Mouse (Mus musculus): ENCODE results near the gene Zwilch. TPM values are rescaled to one million over a fixed set of nuclear protein-coding genes. Genes with fewer than 3 reads are reported as not detected.
A peak's percentile ranks its signal among the peaks of the same experiment; 100 is the strongest.
"Not testable (repeated sequence)": the region's sequence is repeated elsewhere in the genome, so short reads cannot be mapped to it uniquely, and the experiment has no call there.

Zwilch gene
- polyA plus RNA-seq, 1 experiment from 2014 or later: 27.0 TPM

DNA sequence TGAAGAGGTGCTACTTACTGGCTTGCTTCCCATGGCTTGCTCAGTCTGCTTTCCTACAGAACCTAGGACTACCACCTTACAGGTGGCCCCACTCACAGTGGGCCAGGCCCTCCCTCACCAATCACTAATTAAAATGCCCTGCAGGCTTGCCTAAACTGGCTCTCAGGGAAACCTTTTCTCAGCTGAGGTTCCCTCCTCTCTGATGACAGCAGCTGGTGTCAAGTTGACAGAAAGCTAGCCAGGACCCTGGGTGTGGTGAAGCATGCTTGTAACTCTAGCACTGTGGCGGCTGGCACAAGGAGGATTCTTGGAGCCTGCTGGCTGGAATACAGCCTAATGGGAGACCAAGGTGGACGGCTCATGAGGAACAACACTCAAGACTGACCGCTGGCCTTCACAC, 47.6 kb downstream of the Zwilch start:
- 66% methylated on average over 3 of the region's 3 CpGs for WGBS
- DNase-seq (ENCODE audit: low spot score): no peak

DNA sequence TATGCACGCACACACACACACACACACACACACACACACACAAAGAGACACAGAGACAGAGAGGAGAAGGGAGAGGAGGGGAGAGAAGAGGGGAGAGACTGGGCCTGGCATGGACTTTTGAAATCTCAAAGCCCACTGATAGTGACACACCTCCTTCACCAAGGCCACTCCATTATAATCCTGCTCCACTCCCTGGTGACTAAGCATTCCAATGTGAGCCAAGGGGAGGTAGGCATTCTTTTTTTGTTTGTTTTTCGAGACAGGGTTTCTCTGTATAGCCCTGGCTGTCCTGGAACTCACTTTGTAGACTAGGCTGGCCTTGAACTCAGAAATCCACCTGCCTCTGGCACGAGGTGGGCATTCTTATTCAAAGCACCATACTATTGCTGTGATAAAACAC, 48.1 kb downstream of the Zwilch start:
- H3K36me3 ChIP-seq (ENCODE audit: control insufficient read depth, insufficient read depth, low read length); H3K9me3 ChIP-seq (ENCODE audit: control insufficient read depth, low read length); ATAC-seq (ENCODE audit: low FRiP score); DNase-seq (ENCODE audit: low spot score); H3K27me3 ChIP-seq (ENCODE audit: control insufficient read depth, insufficient read depth, low read length); H3K4me2 ChIP-seq (replicated peaks; ENCODE audit: low read depth, low read length); H3K9ac ChIP-seq (ENCODE audit: low read depth, low read length); H3K27ac ChIP-seq (ENCODE audit: low read depth, low read length); H3K4me3 ChIP-seq (ENCODE audit: low read depth, low read length); H3K4me1 ChIP-seq (replicated peaks; ENCODE audit: control insufficient read depth, insufficient read depth, low read length): not testable (repeated sequence)
- WGBS: 73% methylated on average over 3 of the region's 3 CpGs

More for the DNA sequence above, 47.6 kb downstream of the Zwilch start:
- H3K9me3 ChIP-seq (ENCODE audit: control insufficient read depth, low read length): no peaks in the 10 kb centered on the region
- H3K36me3 ChIP-seq (ENCODE audit: control insufficient read depth, insufficient read depth, low read length): no peaks in the 10 kb centered on the region
- H3K9ac ChIP-seq (ENCODE audit: low read depth, low read length): no peak overlapping the region
- H3K4me3 ChIP-seq (ENCODE audit: low read depth, low read length): no peak overlapping the region
- no peaks in the 10 kb centered on the region for H3K4me1 ChIP-seq (replicated peaks; ENCODE audit: control insufficient read depth, insufficient read depth, low read length)
- H3K4me2 ChIP-seq (replicated peaks; ENCODE audit: low read depth, low read length): no peak overlapping the region
- no peak overlapping the region for H3K27ac ChIP-seq (ENCODE audit: low read depth, low read length)
- no peaks in the 10 kb centered on the region for H3K27me3 ChIP-seq (ENCODE audit: control insufficient read depth, insufficient read depth, low read length)
- no peak for ATAC-seq (ENCODE audit: low FRiP score)

DNA sequence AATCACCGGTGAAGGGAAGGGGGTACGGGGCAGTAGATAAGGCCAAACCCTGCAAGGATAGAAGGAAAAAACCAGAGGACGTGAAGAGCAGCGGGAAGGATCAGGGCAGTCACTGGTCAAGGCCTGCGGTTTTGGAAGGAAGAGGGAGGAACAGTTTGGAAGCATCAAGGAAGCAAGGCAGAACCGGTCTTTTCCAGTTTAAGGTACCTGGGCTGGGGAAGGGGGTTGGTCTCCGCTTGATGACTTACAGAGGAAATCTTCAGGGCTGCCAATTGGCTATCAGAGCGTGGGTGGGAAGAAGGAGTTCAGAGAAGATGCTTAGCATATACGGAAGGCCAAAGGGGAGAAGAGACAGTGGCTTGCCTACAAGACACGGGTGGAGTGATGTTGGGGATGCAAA, 50.3 kb downstream of the Zwilch start:
- no peak for DNase-seq (ENCODE audit: low spot score)
- Histone ChIP-seq H3K9ac (ENCODE audit: low read depth, low read length) (no peak overlapping the region), H3K4me3 (ENCODE audit: low read depth, low read length) (no peak overlapping the region), H3K36me3 (ENCODE audit: control insufficient read depth, insufficient read depth, low read length) (no peaks in the 10 kb centered on the region), H3K4me2 (replicated peaks; ENCODE audit: low read depth, low read length) (no peak overlapping the region), H3K4me1 (replicated peaks; ENCODE audit: control insufficient read depth, insufficient read depth, low read length) (no peaks in the 10 kb centered on the region), H3K27me3 (ENCODE audit: control insufficient read depth, insufficient read depth, low read length) (no peaks in the 10 kb centered on the region), H3K27ac (ENCODE audit: low read depth, low read length) (no peak overlapping the region), H3K9me3 (ENCODE audit: control insufficient read depth, low read length) (no peaks in the 10 kb centered on the region)
- 91% methylated on average over 10 of the region's 10 CpGs for WGBS
- no peak for ATAC-seq (ENCODE audit: low FRiP score)

DNA sequence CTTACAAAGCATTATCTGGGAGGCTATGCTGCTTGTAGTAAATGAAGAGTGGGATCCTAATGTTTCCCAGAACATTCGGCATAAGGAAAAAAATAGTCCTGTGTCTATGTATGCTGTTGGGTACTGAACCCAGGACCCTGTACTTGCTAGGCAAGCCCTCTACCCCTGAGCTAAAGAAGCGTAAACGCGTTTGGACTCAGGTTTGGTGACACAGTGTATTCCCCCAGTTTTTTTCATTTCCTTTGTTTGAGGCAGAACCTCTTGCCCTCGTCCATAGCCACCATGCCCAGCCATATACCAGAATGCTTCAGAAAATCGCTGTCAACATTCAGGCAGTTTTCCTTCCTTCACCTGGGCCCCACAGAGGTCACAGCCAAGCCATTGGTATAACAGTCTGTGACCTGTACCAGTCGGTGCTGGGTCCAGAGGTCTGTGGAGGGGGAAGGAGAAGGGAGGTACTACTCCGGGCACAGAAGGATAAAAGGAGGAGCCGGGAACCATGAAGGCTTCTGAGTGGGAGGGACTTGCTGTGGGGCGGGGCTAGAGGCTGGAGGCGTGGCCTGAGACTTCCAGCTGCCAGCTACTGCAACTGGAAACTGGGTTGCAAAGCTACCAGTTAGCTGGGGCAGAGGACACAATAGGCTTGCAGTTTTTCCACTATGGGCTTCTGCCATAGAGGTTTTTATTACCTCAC, 52.2 kb downstream of the Zwilch start:
- Histone ChIP-seq H3K9ac (ENCODE audit: low read depth, low read length) (no peak overlapping the region), H3K4me2 (replicated peaks; ENCODE audit: low read depth, low read length) (no peak overlapping the region), H3K4me3 (ENCODE audit: low read depth, low read length) (no peak overlapping the region), H3K9me3 (ENCODE audit: control insufficient read depth, low read length) (no peaks in the 10 kb centered on the region), H3K4me1 (replicated peaks; ENCODE audit: control insufficient read depth, insufficient read depth, low read length) (no peaks in the 10 kb centered on the region), H3K27ac (ENCODE audit: low read depth, low read length) (no peak overlapping the region), H3K36me3 (ENCODE audit: control insufficient read depth, insufficient read depth, low read length) (no peaks in the 10 kb centered on the region), H3K27me3 (ENCODE audit: control insufficient read depth, insufficient read depth, low read length) (no peaks in the 10 kb centered on the region)
- ATAC-seq (ENCODE audit: low FRiP score): no peak
- 41% methylated on average over 11 of the region's 11 CpGs for WGBS
- DNase-seq (ENCODE audit: low spot score): peak; percentile 42

DNA sequence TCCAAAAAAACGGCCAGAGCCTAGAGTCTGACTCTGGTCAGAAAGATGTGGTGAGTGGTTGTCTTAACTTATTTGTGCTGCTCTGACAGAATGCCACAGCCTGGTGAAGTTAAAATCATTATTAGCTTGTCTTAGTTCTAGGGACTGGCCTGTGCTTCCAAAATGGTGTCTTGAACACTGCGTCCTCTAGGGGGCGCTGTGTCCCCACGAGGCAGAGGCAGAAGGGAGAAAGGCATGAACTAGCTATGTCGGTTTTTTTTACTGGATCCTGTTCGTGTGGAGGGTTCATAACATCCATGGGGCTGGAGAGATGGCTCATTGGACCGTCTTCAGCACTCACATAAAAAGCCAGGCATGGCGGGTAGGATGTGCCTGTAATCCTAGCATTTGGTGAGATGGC, 53.0 kb downstream of the Zwilch start:
- H3K4me3 ChIP-seq (ENCODE audit: low read depth, low read length): no peak overlapping the region
- no peak for ATAC-seq (ENCODE audit: low FRiP score)
- H3K4me1 ChIP-seq (replicated peaks; ENCODE audit: control insufficient read depth, insufficient read depth, low read length): no peaks in the 10 kb centered on the region
- DNase-seq (ENCODE audit: low spot score): peak; percentile 72
- no peaks in the 10 kb centered on the region for H3K9me3 ChIP-seq (ENCODE audit: control insufficient read depth, low read length)
- H3K27me3 ChIP-seq (ENCODE audit: control insufficient read depth, insufficient read depth, low read length): no peaks in the 10 kb centered on the region
- 28% methylated on average over 8 of the region's 8 CpGs for whole genome bisulfite sequencing
- no peaks in the 10 kb centered on the region for H3K36me3 ChIP-seq (ENCODE audit: control insufficient read depth, insufficient read depth, low read length)
- H3K27ac ChIP-seq (ENCODE audit: low read depth, low read length): no peak overlapping the region
- H3K9ac ChIP-seq (ENCODE audit: low read depth, low read length): no peak overlapping the region
- H3K4me2 ChIP-seq (replicated peaks; ENCODE audit: low read depth, low read length): no peak overlapping the region

DNA sequence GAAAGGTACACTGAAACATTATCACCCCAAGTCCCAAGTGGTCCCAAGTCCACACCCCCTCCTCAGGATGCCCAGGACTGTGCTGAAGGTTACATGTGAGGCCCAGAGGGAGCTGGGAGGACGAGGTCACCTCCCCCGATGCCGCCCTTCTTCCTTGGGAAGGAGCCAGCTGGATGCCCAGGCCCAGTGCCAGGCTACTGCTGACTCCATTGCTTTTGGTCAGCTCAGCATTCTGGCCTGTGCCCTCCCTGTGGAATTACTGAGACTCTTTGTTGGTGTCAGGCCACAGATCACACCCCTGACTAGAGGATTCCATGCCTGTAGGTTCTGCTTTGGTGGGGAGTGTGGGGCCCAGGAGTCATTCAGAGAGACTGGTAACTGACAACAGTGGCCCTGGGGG, 56.0 kb downstream of the Zwilch start, which contains the start of gene Lctl:
Lctl (plus strand) TSS at position 272 of the 400 bp plus-strand sequence.
- Histone ChIP-seq H3K9ac (ENCODE audit: low read depth, low read length) (no peak within 1 kb of the TSS), H3K27ac (ENCODE audit: low read depth, low read length) (no peak within 1 kb of the TSS), H3K4me1 (replicated peaks; ENCODE audit: control insufficient read depth, insufficient read depth, low read length) (no peaks in the 10 kb centered on the region), H3K4me2 (replicated peaks; ENCODE audit: low read depth, low read length) (no peak within 1 kb of the TSS), H3K36me3 (ENCODE audit: control insufficient read depth, insufficient read depth, low read length) (no peaks in the 10 kb centered on the region), H3K4me3 (ENCODE audit: low read depth, low read length) (no peak within 1 kb of the TSS), H3K27me3 (ENCODE audit: control insufficient read depth, insufficient read depth, low read length) (no peaks in the 10 kb centered on the region), H3K9me3 (ENCODE audit: control insufficient read depth, low read length) (no peaks in the 10 kb centered on the region)
- WGBS: 87% methylated on average over 3 of the region's 3 CpGs
- ATAC-seq (ENCODE audit: low FRiP score): no peak
- DNase-seq (ENCODE audit: low spot score): no peak

DNA sequence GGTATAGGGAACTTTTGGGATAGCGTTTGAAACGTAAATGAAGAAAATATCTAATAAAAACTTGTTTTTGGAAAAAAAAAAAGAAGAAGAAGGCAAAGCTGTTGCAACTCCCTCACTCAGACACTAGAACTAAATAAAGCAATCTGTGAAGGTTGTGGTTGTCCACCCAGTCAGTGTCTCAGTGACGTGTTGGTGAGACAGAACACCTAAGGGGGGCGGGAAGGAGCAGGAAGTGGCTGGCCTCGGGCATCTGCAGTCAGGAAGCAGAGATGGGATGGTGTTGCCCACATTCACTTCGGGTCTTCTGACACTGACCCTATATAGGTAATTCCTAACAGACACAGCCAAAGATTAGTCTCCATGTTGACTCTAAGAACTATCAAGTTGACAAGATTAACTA, 57.1 kb downstream of the Zwilch start:
- Histone ChIP-seq H3K4me2 (replicated peaks; ENCODE audit: low read depth, low read length) (no peak overlapping the region), H3K36me3 (ENCODE audit: control insufficient read depth, insufficient read depth, low read length) (no peaks in the 10 kb centered on the region), H3K27ac (ENCODE audit: low read depth, low read length) (no peak overlapping the region), H3K9me3 (ENCODE audit: control insufficient read depth, low read length) (no peaks in the 10 kb centered on the region), H3K4me1 (replicated peaks; ENCODE audit: control insufficient read depth, insufficient read depth, low read length) (no peaks in the 10 kb centered on the region), H3K9ac (ENCODE audit: low read depth, low read length) (no peak overlapping the region), H3K27me3 (ENCODE audit: control insufficient read depth, insufficient read depth, low read length) (no peaks in the 10 kb centered on the region), H3K4me3 (ENCODE audit: low read depth, low read length) (no peak overlapping the region)
- DNase-seq (ENCODE audit: low spot score) (no peak), ATAC-seq (ENCODE audit: low FRiP score) (no peak)
- 91% methylated on average over 6 of the region's 6 CpGs for WGBS

DNA sequence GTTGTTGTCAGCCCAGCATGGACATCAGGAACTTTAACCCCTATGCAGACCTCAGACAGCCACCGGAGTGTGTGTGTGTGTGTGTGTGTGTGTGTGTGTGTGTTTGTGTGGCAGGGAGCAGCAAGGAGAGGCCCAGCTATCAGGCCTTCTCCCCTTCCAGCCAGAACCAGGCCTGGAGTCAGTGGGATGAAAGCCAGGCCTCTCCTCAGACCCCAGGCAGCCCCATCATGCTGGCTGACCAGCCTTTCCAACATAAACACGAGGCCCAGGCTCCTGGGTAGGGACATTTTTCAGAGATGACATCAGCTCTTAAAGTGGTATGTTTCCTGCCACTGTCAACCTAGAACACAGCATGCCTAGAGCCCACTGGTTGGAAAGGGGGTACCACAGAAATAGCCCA, 58.3 kb downstream of the Zwilch start:
- no peak for ATAC-seq (ENCODE audit: low FRiP score)
- Histone ChIP-seq H3K9ac (ENCODE audit: low read depth, low read length) (no peak overlapping the region), H3K4me2 (replicated peaks; ENCODE audit: low read depth, low read length) (no peak overlapping the region), H3K27me3 (ENCODE audit: control insufficient read depth, insufficient read depth, low read length) (no peaks in the 10 kb centered on the region), H3K36me3 (ENCODE audit: control insufficient read depth, insufficient read depth, low read length) (no peaks in the 10 kb centered on the region), H3K4me1 (replicated peaks; ENCODE audit: control insufficient read depth, insufficient read depth, low read length) (no peaks in the 10 kb centered on the region), H3K27ac (ENCODE audit: low read depth, low read length) (no peak overlapping the region), H3K9me3 (ENCODE audit: control insufficient read depth, low read length) (no peaks in the 10 kb centered on the region), H3K4me3 (ENCODE audit: low read depth, low read length) (no peak overlapping the region)
- DNase-seq (ENCODE audit: low spot score): no peak
- WGBS: 49% methylated on average over 2 of the region's 2 CpGs

DNA sequence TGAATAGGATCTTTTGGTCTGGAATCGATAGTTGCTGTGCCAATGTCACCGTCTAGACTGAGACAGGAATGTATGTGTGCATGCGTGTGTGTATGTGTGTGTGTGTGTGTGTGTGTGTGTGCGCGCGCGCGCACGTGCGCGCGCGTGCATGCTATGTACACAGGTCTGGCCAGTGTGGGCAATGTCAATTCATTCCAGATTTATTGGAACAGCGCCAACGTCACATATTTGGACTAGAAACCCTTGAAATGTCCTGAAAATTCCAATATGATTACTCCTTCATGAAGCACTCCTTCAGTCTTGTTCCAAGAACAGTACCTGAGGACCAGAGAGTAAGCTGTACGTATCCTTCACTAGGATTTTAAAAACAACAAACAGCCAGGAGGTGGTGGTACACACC, 62.4 kb downstream of the Zwilch start:
- no peaks in the 10 kb centered on the region for H3K9me3 ChIP-seq (ENCODE audit: control insufficient read depth, low read length)
- 94% methylated on average over 16 of the region's 16 CpGs for WGBS
- ATAC-seq (ENCODE audit: low FRiP score) (no peak), DNase-seq (ENCODE audit: low spot score) (no peak)
- H3K27me3 ChIP-seq (ENCODE audit: control insufficient read depth, insufficient read depth, low read length): no peaks in the 10 kb centered on the region
- no peak overlapping the region for H3K4me2 ChIP-seq (replicated peaks; ENCODE audit: low read depth, low read length)
- no peak overlapping the region for H3K27ac ChIP-seq (ENCODE audit: low read depth, low read length)
- no peaks in the 10 kb centered on the region for H3K36me3 ChIP-seq (ENCODE audit: control insufficient read depth, insufficient read depth, low read length)
- no peaks in the 10 kb centered on the region for H3K4me1 ChIP-seq (replicated peaks; ENCODE audit: control insufficient read depth, insufficient read depth, low read length)
- H3K9ac ChIP-seq (ENCODE audit: low read depth, low read length): no peak overlapping the region
- H3K4me3 ChIP-seq (ENCODE audit: low read depth, low read length): no peak overlapping the region

Data from hindbrain, embryonic 11.5 days (tissue).